Mouse (Mus musculus) forebrain, postnatal 0 days (tissue): ENCODE measurements around the gene Tprg. TPM values are rescaled to one million over a fixed set of nuclear protein-coding genes. Genes with fewer than 3 reads are reported as not detected.
A peak's percentile ranks its signal among the peaks of the same experiment; 100 is the strongest.

Experiments
- ATAC-seq: fragments of 200-750 bp; cut with Nextera tagmentation; 2 replicates; pipeline ENCODE4 v1.8.0; 2017; ENCODE audit warnings: mild to moderate bottlenecking, moderate library complexity
- DNase-seq: peaks from one replicate; pipeline ENCODE4 v3.0.0-alpha.2; 2015
- H3K27ac ChIP-seq: fragments of 300-500 bp; sonication (generic); 2 replicates; pipeline ENCODE4 v1.5.1; 2014; ENCODE audit warnings: low read depth, mild to moderate bottlenecking, antibody characterized with exemption, low read length, moderate library complexity, mixed read lengths
- H3K27me3 ChIP-seq: fragments of 300-500 bp; sonication (generic); 2 replicates; pipeline ENCODE4 v1.6.1; 2014; ENCODE audit warnings: mild to moderate bottlenecking, low read length, mixed read lengths; ENCODE audit not compliant: insufficient read depth
- H3K36me3 ChIP-seq: fragments of 300-500 bp; sonication (generic); 2 replicates; pipeline ENCODE4 v1.6.1; 2014; ENCODE audit warnings: mild to moderate bottlenecking, moderate library complexity; ENCODE audit not compliant: insufficient read depth
- H3K4me1 ChIP-seq: fragments of 300-500 bp; sonication (generic); 2 replicates; pipeline ENCODE4 v1.6.1; 2014; ENCODE audit warnings: antibody characterized with exemption; ENCODE audit not compliant: insufficient read depth
- H3K4me2 ChIP-seq: fragments of 300-500 bp; sonication (generic); 2 replicates; pipeline ENCODE4 v1.6.1; 2014; ENCODE audit warnings: low read depth, mild to moderate bottlenecking, moderate library complexity
- H3K4me3 ChIP-seq: fragments of 300-500 bp; sonication (generic); 2 replicates; pipeline ENCODE4 v1.5.1; 2014; ENCODE audit warnings: low read depth, low read length, mixed read lengths
- H3K9ac ChIP-seq: fragments of 300-500 bp; sonication (generic); 2 replicates; pipeline ENCODE4 v1.6.1; 2014; ENCODE audit warnings: mild to moderate bottlenecking
- H3K9me3 ChIP-seq: fragments of 300-500 bp; sonication (generic); 2 replicates; pipeline ENCODE4 v1.6.1; 2016; ENCODE audit warnings: low read length
- CTCF ChIP-seq: sonication (generic); IDR thresholded peaks from 2 replicates; pipeline ENCODE4 v1.5.1; 2016; ENCODE audit warnings: antibody characterized with exemption, control low read depth, low read depth
- WGBS: fragments of 180-500 bp; shearing (Covaris S2); extraction: QIAGEN DNeasy Blood & Tissue Kit; methylation state at CpG from one replicate; pipeline ENCODE4 v1.1.7; 2014; 5-methylcytosine and 5-hydroxymethylcytosine counted together
- polyA plus RNA-seq: library from polyadenylated mRNA; unstranded; fragments of >200 nt; fragmentation: Nextera tagmentation; extraction: Ambion mirVana; gene quantifications from 2 replicates; pipeline ENCODE4 v1.2.1, GENCODE M21; 2015
- total RNA-seq: library from RNA; depleted of rRNA; stranded (reverse); fragments of >200 nt; gene quantifications from 2 replicates; pipeline ENCODE4 v1.2.3, GENCODE M21; 2014

Tprg gene
- total and polyA plus RNA-seq, 2 experiments from 2014 or later: not detected

DNA sequence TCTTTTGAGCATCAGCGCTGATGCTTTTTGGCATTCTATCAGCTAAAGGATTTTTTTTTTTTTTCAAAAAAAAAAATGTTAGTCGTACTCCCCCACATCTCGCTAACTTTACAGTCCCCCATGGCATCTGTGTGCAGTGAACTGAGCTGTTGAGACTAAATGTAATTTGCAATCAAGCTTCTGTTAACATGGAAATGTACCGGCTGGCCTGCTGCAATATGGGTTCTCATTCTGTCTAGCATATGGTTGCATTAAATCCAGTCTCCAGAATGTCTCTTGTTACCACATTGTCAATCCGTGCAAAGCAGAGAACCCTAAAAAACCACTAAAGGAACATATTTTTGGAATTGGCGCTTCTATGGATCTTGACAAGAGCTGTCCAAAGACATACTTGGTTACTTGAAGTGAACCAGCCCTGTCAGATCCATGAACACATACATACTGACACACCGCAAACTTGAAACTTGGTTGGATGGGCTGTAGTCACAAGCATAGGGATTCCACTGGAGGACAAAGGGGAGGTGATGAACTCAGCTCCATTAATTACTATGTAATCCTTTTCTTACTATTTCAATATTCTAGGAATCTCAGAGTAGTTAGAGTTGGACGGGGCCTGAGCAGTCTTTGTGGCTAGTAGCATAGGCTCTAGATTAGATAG, 30.9 kb upstream of the Tprg start:
- 0 out of 2 replicates have a peak overlapping the region, but pooled peaks have one; percentile 22 for H3K27ac ChIP-seq
- peak; percentile 96 for ATAC-seq
- H3K4me2 ChIP-seq: peak overlapping the region; percentile 36; the same call in 1 of the 2 replicates
- peak; percentile 91 for DNase-seq
- no peak overlapping the region for H3K4me3 ChIP-seq
- H3K9ac ChIP-seq: no peak overlapping the region
- H3K27me3 ChIP-seq: no peaks in the 10 kb centered on the region
- 0 out of 2 replicates have a peak, but pooled peaks have one; percentile 5 for TF ChIP-seq CTCF
- WGBS: 49% methylated on average over 8 of the region's 8 CpGs
- no peaks in the 10 kb centered on the region for H3K9me3 ChIP-seq
- peaks cover 6% of the 10 kb centered on the region for H3K4me1 ChIP-seq
- H3K36me3 ChIP-seq: no peaks in the 10 kb centered on the region

DNA sequence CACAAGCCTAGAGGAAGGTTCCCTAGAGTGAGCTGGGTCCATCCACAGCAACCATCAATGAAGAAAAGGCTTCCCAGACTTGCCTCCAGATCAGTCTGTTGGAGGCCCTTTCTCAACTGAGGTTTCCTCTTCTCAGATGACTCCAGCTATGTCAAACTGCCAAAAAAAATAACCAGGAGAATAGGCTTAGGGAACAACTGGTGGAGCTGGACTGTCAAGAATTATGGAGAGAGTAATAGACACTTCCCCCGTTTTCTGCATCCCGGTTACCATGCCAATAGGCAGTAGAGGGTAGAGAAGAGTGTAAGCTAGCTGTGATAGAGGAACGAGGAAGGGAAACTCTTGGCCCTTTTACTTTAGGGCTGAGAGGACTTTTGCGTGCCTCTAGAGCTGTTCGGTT, 24.3 kb upstream of the Tprg start:
- WGBS: 92% methylated on average over 5 of the region's 5 CpGs
- ATAC-seq (no peak), DNase-seq (no peak)
- Histone ChIP-seq H3K27me3 (no peaks in the 10 kb centered on the region), H3K9me3 (no peaks in the 10 kb centered on the region), H3K4me3 (no peak overlapping the region), H3K4me1 (no peaks in the 10 kb centered on the region), H3K27ac (no peak overlapping the region), H3K4me2 (no peak overlapping the region), H3K36me3 (no peaks in the 10 kb centered on the region), H3K9ac (no peak overlapping the region)
- no peak for TF ChIP-seq CTCF

DNA sequence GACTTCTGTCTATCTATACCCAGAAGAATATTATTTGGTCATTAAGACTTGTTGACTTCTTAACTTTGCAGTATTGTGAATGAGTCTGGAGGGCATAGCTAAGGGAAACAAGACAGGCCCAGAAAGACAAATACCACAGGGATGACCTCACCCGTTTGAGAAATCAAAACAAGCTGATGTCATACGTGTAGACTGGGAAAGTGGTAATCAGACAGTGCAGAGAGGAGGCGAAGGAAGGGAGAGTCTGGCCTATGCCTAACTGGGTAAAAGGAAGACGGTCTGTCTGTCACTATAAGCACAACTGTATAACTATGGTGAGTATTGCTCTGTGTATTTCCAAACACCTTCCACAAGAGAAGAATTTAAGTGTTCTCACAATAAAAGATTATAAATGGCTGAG, 23.7 kb upstream of the Tprg start:
- ATAC-seq (no peak), DNase-seq (no peak)
- WGBS: 54% methylated on average over 4 of the region's 4 CpGs
- Histone ChIP-seq H3K27me3 (no peaks in the 10 kb centered on the region), H3K9ac (no peak overlapping the region), H3K27ac (no peak overlapping the region), H3K9me3 (no peaks in the 10 kb centered on the region), H3K4me2 (no peak overlapping the region), H3K4me3 (no peak overlapping the region), H3K4me1 (no peaks in the 10 kb centered on the region), H3K36me3 (no peaks in the 10 kb centered on the region)
- no peak for TF ChIP-seq CTCF

DNA sequence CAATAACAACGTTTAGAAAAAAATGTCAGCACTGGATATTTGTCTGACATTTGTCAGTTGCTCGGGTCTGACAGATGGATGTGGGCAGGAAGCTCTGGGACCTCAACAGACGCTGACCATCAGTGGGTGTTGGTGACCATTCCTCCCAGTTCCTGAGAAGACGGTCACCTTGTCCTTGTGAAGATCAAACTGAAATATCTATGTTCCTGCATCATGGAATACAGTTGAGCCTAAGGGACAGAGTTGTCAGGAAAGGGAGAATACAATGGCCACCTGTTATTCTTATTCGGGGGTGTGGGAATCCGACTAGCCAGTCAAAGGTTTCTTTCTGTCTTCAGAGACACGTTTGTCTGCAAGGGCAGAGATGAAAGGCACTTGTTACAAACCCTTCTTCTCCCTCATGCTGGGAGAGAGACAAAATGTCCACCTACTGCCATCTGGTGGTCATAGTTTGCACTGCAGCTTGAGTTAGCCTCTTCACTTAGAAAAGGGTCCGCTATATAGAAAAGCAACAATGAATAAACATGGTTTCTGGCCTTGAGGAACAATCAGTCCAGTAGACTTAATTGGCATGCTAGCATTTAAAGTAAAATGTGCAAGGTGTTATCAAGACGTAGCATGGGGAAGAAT, 23.0 kb upstream of the Tprg start:
- H3K36me3 ChIP-seq: no peaks in the 10 kb centered on the region
- DNase-seq (peak; percentile 93), ATAC-seq (peak; percentile 77)
- no peak overlapping the region for H3K4me2 ChIP-seq
- no peak overlapping the region for H3K9ac ChIP-seq
- H3K27me3 ChIP-seq: no peaks in the 10 kb centered on the region
- no peaks in the 10 kb centered on the region for H3K4me1 ChIP-seq
- H3K4me3 ChIP-seq: no peak overlapping the region
- peak; percentile 96 for TF ChIP-seq CTCF
- no peaks in the 10 kb centered on the region for H3K9me3 ChIP-seq
- H3K27ac ChIP-seq: no peak overlapping the region
- WGBS: 40% methylated on average over 9 of the region's 9 CpGs

DNA sequence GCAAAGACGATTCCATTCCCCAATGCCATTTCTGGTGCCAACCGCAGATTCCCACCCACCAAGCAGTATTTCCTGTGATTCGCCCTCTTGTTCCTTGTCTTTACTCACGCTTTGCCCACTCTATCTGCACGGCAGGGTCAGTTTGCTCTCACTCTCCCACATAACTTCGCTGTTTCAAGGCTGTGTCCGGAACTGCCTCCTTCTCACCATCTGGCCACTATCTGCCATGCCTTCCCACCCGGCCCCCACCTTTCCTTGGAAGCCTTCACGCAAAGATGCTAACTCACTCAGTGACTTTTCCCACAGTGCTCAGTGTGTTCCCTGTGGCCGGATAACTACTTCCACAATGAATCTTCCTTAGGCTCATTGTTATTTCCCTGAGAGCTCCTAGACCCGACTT, 21.4 kb upstream of the Tprg start:
- no peaks in the 10 kb centered on the region for H3K36me3 ChIP-seq
- ATAC-seq (no peak), DNase-seq (no peak)
- no peaks in the 10 kb centered on the region for H3K9me3 ChIP-seq
- no peaks in the 10 kb centered on the region for H3K27me3 ChIP-seq
- TF ChIP-seq CTCF: no peak
- no peak overlapping the region for H3K4me2 ChIP-seq
- no peak overlapping the region for H3K9ac ChIP-seq
- 84% methylated on average over 11 of the region's 11 CpGs for WGBS
- no peak overlapping the region for H3K27ac ChIP-seq
- H3K4me1 ChIP-seq: no peaks in the 10 kb centered on the region
- no peak overlapping the region for H3K4me3 ChIP-seq

DNA sequence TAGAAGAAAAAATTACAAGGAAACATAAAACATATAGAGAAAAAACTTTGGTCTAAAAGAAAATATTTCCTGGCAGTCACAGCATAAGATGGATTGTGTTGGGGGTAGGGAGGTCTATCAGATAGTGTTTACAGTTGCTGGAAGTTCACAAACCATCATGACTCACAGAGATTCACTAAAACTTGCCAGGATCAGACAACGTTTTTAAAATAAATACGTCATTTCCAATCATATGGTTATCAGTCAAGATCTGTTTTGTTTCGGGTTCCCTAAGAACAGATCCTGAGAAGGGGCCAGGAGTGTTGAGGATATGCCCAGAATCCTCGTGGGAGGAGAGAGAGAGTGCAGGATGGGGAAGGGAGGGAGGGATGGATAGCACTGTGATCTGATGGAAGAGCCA, 18.3 kb upstream of the Tprg start:
- DNase-seq: no peak
- Histone ChIP-seq H3K4me3 (no peak overlapping the region), H3K4me1 (no peaks in the 10 kb centered on the region), H3K27me3 (no peaks in the 10 kb centered on the region), H3K36me3 (no peaks in the 10 kb centered on the region), H3K9ac (no peak overlapping the region), H3K4me2 (no peak overlapping the region), H3K9me3 (no peaks in the 10 kb centered on the region), H3K27ac (no peak overlapping the region)
- ATAC-seq: no peak
- TF ChIP-seq CTCF: no peak
- WGBS: 63% methylated on average over 4 of the region's 4 CpGs

DNA sequence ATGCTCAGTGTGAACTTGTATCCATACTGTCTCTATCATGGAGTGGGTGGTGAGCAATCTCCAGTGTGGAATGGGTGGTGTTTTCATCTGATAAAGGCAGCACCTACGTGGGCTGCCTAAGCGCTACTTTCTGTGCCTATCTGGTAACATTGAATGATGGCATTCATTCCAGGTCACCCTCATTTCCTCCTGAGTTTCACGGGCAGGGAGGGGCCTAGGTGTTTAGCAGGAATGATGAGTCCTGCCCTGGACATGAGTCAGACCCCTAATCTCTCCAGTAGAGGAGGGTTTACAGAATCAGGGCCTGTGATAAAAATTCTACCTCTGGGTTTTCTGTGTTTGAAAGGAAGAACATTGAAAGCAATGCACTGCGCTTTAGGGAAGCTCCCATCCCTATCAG, 4.1 kb upstream of the Tprg start:
- Histone ChIP-seq H3K36me3 (no peaks in the 10 kb centered on the region), H3K9me3 (no peaks in the 10 kb centered on the region), H3K9ac (no peak overlapping the region), H3K27me3 (no peaks in the 10 kb centered on the region), H3K4me1 (no peaks in the 10 kb centered on the region), H3K4me3 (no peak overlapping the region), H3K4me2 (no peak overlapping the region), H3K27ac (no peak overlapping the region)
- no peak for DNase-seq
- no peak for ATAC-seq
- no peak for TF ChIP-seq CTCF
- 88% methylated on average over 4 of the region's 4 CpGs for WGBS
